Mouse (Mus musculus): ENCODE measurements around the gene Coro2b. TPM values are rescaled to one million over a fixed set of nuclear protein-coding genes. Genes with fewer than 3 reads are reported as not detected.

Gene Coro2b
- polyA plus RNA-seq, 1 experiment from 2014 or later = 29.0 TPM

DNA sequence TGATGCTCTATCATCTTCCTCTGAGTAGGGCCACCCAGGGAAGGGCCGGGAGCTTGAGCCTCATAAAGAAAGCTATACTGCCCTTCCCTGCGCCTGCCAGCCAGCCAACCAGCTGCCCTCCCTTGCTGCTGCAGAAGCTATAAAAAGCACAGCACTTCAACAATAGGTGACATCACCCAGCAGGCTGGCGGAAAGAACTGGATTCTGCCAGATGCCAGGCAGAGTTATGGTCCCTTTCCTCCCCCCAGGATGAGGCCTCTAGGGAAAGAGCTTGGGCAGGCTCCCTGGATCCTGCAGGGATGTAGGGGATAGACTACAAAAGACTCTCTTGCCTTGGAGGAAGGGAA is 98.1 kb downstream of the Coro2b start:
- no peaks in the 10 kb centered on the region for H3K27me3 ChIP-seq (replicated peaks; ENCODE audit: control insufficient read depth, insufficient read depth, low read length)
- H3K4me2 ChIP-seq (ENCODE audit: low read length) = no peak overlapping the region
- H3K9me3 ChIP-seq (replicated peaks; ENCODE audit: control insufficient read depth, low read length) = no peaks in the 10 kb centered on the region
- peak; percentile 77 for DNase-seq (ENCODE audit: low spot score)
- WGBS = 18% methylated on average over 3 of the region's 3 CpGs
- no peak overlapping the region for H3K4me3 ChIP-seq (ENCODE audit: low read depth, low read length)
- H3K27ac ChIP-seq (ENCODE audit: low read depth, low read length) = peak overlapping the region; percentile 75
- ATAC-seq = peak; percentile 76; the same call in 1 of the 2 replicates
- peaks cover 10% of the 10 kb centered on the region for H3K4me1 ChIP-seq (ENCODE audit: control insufficient read depth, insufficient read depth, low read length)
- H3K36me3 ChIP-seq (ENCODE audit: control insufficient read depth, insufficient read depth, low read length) = no peaks in the 10 kb centered on the region
- no peak overlapping the region for H3K9ac ChIP-seq (ENCODE audit: low read length)

DNA sequence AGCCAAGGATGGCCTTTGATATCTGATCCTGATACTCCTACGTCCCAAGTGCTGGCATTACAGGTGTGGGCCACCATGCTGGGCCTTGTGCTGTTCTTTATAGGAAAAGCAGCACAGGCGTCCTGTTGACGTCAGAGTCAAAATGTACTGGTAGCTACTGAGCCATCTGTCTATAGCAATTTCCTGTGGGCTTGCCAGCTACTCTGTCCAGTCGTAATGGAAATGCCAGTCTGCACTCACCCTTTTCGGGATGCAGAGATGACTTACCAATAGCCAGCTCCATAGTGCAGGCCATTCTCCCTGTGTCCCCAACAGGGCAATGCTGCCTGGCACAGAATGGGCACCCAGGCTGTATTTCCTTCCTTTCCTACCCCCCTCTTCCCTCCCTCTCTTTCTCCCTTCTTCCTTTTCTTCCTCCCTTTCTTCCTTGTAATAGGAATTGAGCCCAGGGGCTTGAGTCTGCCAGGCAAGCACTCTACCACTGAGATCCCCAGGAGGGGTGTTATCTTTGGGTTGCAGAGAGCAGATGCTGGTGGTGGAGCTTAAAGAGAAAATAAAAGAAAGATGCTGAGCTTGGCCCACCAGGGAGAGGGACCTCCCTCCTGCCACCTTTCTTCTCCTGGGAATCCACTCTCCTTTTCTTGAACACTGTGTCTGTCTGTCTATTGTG is 98.6 kb downstream of the Coro2b start:
- H3K36me3 ChIP-seq (ENCODE audit: control insufficient read depth, insufficient read depth, low read length) = no peaks in the 10 kb centered on the region
- H3K4me3 ChIP-seq (ENCODE audit: low read depth, low read length) = no peak overlapping the region
- 91% methylated on average over 5 of the region's 5 CpGs for WGBS
- no peaks in the 10 kb centered on the region for H3K9me3 ChIP-seq (replicated peaks; ENCODE audit: control insufficient read depth, low read length)
- DNase-seq (ENCODE audit: low spot score) = peak; percentile 29
- H3K9ac ChIP-seq (ENCODE audit: low read length) = no peak overlapping the region
- ATAC-seq = peak; percentile 46; the same call in 1 of the 2 replicates
- peak overlapping the region; percentile 75 for H3K27ac ChIP-seq (ENCODE audit: low read depth, low read length)
- no peak overlapping the region for H3K4me2 ChIP-seq (ENCODE audit: low read length)
- peaks cover 10% of the 10 kb centered on the region for H3K4me1 ChIP-seq (ENCODE audit: control insufficient read depth, insufficient read depth, low read length)
- no peaks in the 10 kb centered on the region for H3K27me3 ChIP-seq (replicated peaks; ENCODE audit: control insufficient read depth, insufficient read depth, low read length)

DNA sequence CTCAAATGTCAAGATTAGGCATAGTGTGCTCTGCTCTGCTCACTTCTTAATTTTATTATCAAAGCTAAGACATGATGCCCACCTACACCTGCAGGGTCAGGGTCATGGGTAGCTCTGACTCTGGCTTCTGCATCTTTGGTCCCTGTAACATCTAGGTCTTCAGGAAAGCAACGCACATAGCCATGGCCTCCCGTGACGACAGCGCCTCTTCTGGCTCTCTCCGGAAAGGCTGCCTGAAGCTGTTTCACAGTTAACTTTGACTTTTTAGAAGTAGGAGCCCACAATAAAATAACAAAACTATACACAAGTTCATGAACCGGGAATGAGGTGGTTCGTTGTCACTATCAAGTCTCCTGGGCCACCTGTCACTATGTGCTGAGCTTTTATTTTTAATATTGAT is 99.4 kb downstream of the Coro2b start:
- Histone ChIP-seq H3K9me3 (replicated peaks; ENCODE audit: control insufficient read depth, low read length) (no peaks in the 10 kb centered on the region), H3K4me1 (ENCODE audit: control insufficient read depth, insufficient read depth, low read length) (peaks cover 10% of the 10 kb centered on the region), H3K9ac (ENCODE audit: low read length) (no peak overlapping the region), H3K4me2 (ENCODE audit: low read length) (no peak overlapping the region), H3K27ac (ENCODE audit: low read depth, low read length) (no peak overlapping the region), H3K27me3 (replicated peaks; ENCODE audit: control insufficient read depth, insufficient read depth, low read length) (no peaks in the 10 kb centered on the region), H3K4me3 (ENCODE audit: low read depth, low read length) (no peak overlapping the region), H3K36me3 (ENCODE audit: control insufficient read depth, insufficient read depth, low read length) (no peaks in the 10 kb centered on the region)
- no peak for ATAC-seq
- DNase-seq (ENCODE audit: low spot score) = no peak
- 94% methylated on average over 7 of the region's 7 CpGs for WGBS

DNA sequence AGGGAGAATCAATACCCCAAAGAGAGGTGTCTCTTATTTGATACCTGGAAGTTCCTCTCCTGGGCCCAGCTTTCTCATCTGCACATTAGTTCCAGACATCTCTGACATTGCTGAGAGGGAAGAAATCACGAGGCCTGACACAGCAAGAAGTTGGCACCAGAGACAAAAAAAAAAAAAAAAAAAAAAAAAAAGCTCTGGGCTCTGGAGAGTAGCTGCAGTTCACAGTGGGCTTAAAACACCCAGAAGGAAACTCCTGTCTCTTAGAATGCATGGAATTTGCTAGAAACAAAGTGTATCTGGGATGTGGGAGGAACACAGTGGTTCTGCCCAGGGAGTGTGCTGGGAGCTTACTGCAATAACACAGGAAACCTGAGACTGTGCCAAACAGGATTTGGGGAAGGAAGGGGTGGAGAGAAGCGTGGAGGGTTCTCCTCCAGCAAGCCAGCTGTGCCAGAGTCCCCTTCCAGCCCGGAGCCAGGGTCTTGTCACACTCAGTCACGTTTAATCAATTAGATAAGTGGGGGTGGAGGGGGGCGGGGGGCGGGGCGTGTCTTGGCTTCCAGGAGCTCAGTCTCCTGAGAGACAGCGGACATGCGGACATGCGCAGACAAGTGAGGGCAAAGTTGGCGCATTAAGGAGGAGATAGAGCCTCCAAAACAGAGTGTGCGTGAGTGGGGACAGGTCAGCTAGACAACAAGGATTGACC is 101.1 kb downstream of the Coro2b start:
- H3K9ac ChIP-seq (ENCODE audit: low read length) = no peak overlapping the region
- DNase-seq (ENCODE audit: low spot score) (peak; percentile 73), ATAC-seq (peak; percentile 42; the same call in 1 of the 2 replicates)
- H3K27ac ChIP-seq (ENCODE audit: low read depth, low read length) = peak overlapping the region; percentile 35
- no peak overlapping the region for H3K4me2 ChIP-seq (ENCODE audit: low read length)
- WGBS = 27% methylated on average over 12 of the region's 12 CpGs
- peaks cover 10% of the 10 kb centered on the region for H3K4me1 ChIP-seq (ENCODE audit: control insufficient read depth, insufficient read depth, low read length)
- no peaks in the 10 kb centered on the region for H3K9me3 ChIP-seq (replicated peaks; ENCODE audit: control insufficient read depth, low read length)
- H3K4me3 ChIP-seq (ENCODE audit: low read depth, low read length) = no peak overlapping the region
- H3K27me3 ChIP-seq (replicated peaks; ENCODE audit: control insufficient read depth, insufficient read depth, low read length) = no peaks in the 10 kb centered on the region
- H3K36me3 ChIP-seq (ENCODE audit: control insufficient read depth, insufficient read depth, low read length) = peaks cover 11% of the 10 kb centered on the region

DNA sequence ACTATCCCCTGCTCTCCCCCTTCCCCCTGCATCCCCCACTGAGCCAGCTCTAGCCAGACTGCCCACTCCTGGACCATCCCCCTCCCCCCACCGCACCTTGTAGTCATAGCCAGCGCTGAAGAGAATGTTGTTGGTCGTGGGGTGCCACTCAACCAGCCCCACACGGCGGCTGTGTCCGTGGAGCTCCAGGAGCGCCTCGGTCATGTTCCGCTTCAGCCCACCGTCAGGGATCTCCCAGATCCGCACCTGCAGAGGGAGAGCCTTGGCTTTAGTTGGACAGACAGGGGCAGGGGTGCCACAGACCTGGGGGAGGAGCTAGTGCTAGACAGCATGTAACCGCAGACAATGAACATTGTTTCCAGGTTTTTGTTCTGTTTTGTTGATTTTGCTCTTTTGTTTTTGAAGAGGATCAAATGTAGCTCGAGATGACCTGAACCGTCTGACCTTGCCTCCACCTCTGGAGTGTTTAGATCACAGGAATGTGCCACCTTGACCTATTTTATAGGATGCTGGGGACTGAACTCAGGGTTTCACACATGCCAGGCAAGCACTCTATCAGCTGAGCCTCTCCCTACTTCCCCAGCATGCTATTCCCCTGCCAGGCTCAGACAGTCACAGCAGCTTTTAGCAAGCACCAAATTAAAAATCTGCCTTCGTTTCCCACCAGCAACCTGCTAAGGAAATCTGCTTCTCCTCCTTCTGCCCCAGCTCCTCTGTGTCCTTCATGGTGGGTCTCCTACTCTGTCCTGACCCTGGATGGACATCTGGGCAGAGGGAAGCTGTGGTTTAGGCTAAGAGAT is 104.4 kb downstream of the Coro2b start:
- Histone ChIP-seq H3K9me3 (replicated peaks; ENCODE audit: control insufficient read depth, low read length) (no peaks in the 10 kb centered on the region), H3K4me1 (ENCODE audit: control insufficient read depth, insufficient read depth, low read length) (peaks cover 3% of the 10 kb centered on the region; the same call in 1 of the 2 replicates), H3K4me3 (ENCODE audit: low read depth, low read length) (no peak overlapping the region), H3K9ac (ENCODE audit: low read length) (no peak overlapping the region), H3K36me3 (ENCODE audit: control insufficient read depth, insufficient read depth, low read length) (peaks cover 40% of the 10 kb centered on the region), H3K27ac (ENCODE audit: low read depth, low read length) (no peak overlapping the region), H3K4me2 (ENCODE audit: low read length) (no peak overlapping the region), H3K27me3 (replicated peaks; ENCODE audit: control insufficient read depth, insufficient read depth, low read length) (no peaks in the 10 kb centered on the region)
- no peak for DNase-seq (ENCODE audit: low spot score)
- ATAC-seq = no peak
- WGBS = 75% methylated on average over 15 of the region's 15 CpGs

DNA sequence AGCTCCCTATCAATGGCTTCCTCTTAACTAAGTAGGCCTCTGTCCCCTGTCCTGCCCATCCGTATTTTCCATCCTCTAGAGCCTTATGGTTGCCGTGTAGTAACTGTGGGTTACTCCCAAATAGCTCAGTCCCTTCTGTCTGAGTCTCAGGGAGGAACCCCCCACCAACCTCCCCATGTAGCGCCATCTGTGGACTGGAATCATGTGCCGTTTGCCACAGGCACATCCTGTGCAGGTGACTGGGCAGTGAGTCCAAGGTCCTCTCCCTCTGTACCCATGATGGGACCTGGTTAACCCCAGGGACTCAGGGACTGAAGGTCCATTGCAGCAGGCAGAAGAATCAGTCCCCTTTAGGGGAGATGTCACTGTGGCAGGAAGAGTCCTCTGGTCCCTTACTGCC is 106.1 kb downstream of the Coro2b start:
- Histone ChIP-seq H3K27ac (ENCODE audit: low read depth, low read length) (no peak overlapping the region), H3K4me1 (ENCODE audit: control insufficient read depth, insufficient read depth, low read length) (no peaks in the 10 kb centered on the region; the same call in 1 of the 2 replicates), H3K9ac (ENCODE audit: low read length) (no peak overlapping the region), H3K9me3 (replicated peaks; ENCODE audit: control insufficient read depth, low read length) (no peaks in the 10 kb centered on the region), H3K36me3 (ENCODE audit: control insufficient read depth, insufficient read depth, low read length) (peaks cover 54% of the 10 kb centered on the region), H3K27me3 (replicated peaks; ENCODE audit: control insufficient read depth, insufficient read depth, low read length) (no peaks in the 10 kb centered on the region), H3K4me2 (ENCODE audit: low read length) (no peak overlapping the region), H3K4me3 (ENCODE audit: low read depth, low read length) (no peak overlapping the region)
- no peak for DNase-seq (ENCODE audit: low spot score)
- no peak for ATAC-seq
- 95% methylated on average over 4 of the region's 4 CpGs for WGBS

DNA sequence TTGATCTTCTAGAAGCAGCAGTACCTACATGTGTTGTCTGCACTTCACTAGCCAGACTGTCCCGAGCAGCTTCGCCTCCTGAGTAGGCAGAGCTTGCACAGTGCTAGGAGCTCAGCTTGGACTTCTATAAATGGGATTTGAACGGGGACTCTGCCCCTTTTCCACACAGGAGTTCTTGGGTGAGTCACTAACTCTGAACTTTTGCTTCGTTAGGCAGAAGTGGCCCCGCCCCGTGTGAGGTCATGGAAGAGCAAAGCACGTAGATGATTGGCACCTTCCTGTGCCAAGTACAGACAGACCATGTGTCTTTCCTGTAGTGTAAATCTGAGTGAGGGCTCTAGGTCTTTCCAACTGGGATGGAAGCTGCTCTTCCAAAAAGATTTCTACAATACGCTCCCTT is 109.8 kb downstream of the Coro2b start:
- Histone ChIP-seq H3K4me1 (ENCODE audit: control insufficient read depth, insufficient read depth, low read length) (no peaks in the 10 kb centered on the region), H3K27me3 (replicated peaks; ENCODE audit: control insufficient read depth, insufficient read depth, low read length) (no peaks in the 10 kb centered on the region), H3K36me3 (ENCODE audit: control insufficient read depth, insufficient read depth, low read length) (peaks cover 72% of the 10 kb centered on the region), H3K27ac (ENCODE audit: low read depth, low read length) (no peak overlapping the region), H3K9ac (ENCODE audit: low read length) (no peak overlapping the region), H3K4me2 (ENCODE audit: low read length) (no peak overlapping the region), H3K9me3 (replicated peaks; ENCODE audit: control insufficient read depth, low read length) (no peaks in the 10 kb centered on the region), H3K4me3 (ENCODE audit: low read depth, low read length) (no peak overlapping the region)
- no peak for DNase-seq (ENCODE audit: low spot score)
- ATAC-seq = no peak
- 82% methylated on average over 8 of the region's 8 CpGs for WGBS

DNA sequence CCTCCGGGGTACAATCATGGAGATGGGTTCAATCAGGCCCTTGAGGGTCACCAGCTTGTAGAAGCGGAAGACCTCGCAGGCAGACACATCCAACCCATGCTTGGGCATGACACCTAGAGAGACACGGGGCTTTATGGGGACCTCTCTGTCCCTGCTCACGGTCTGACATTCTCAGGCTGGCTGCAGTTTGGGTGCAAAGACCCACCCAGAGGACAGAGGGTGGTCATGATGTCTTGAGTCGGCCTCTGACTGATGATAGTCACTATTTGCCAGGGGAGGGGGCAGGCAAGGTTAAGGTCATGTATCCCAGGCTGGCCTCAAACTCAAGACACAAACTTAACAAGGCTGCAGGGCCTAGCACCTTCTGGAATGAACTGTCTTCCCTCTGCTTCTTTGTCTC is 110.3 kb downstream of the Coro2b start:
- H3K27ac ChIP-seq (ENCODE audit: low read depth, low read length) = no peak overlapping the region
- peaks cover 69% of the 10 kb centered on the region for H3K36me3 ChIP-seq (ENCODE audit: control insufficient read depth, insufficient read depth, low read length)
- no peak overlapping the region for H3K4me2 ChIP-seq (ENCODE audit: low read length)
- no peak overlapping the region for H3K9ac ChIP-seq (ENCODE audit: low read length)
- no peaks in the 10 kb centered on the region for H3K9me3 ChIP-seq (replicated peaks; ENCODE audit: control insufficient read depth, low read length)
- no peaks in the 10 kb centered on the region for H3K27me3 ChIP-seq (replicated peaks; ENCODE audit: control insufficient read depth, insufficient read depth, low read length)
- ATAC-seq (no peak), DNase-seq (ENCODE audit: low spot score) (no peak)
- H3K4me1 ChIP-seq (ENCODE audit: control insufficient read depth, insufficient read depth, low read length) = no peaks in the 10 kb centered on the region
- WGBS = 94% methylated on average over 6 of the region's 6 CpGs
- H3K4me3 ChIP-seq (ENCODE audit: low read depth, low read length) = no peak overlapping the region
